Mouse (Mus musculus) granulocyte monocyte progenitor cell, adult 5-6 weeks (primary cell): ENCODE data around the gene Prdm10. TPM values are rescaled to one million over a fixed set of nuclear protein-coding genes. Genes with fewer than 3 reads are reported as not detected.

ENCODE experiments used
- ATAC-seq: replicated peaks from 2 replicates; pipeline ENCODE4 v1.8.0; 2016; ENCODE audit warnings: mild to moderate bottlenecking, moderate TSS enrichment, inconsistent platforms; ENCODE audit not compliant: poor library complexity, severe bottlenecking
- total RNA-seq, 2 experiments: library from RNA; stranded (forward) in 1 of 2; stranded (reverse) in 1 of 2; fragments of 200-712, 200-1000 nt in 1 of 2; fragments of >200 nt in 1 of 2; fragmentation: Nextera tagmentation in 1 of 2; gene quantifications; 2 replicates each; pipeline ENCODE4 v1.2.3; 2014 to 2017

The Prdm10 gene
- total RNA-seq (2014; fragmentation: Nextera tagmentation): 12.4 and 14.1 TPM in 2 replicates
- 6.4 and 7.3 TPM in 2 replicates for total RNA-seq (2017)

DNA sequence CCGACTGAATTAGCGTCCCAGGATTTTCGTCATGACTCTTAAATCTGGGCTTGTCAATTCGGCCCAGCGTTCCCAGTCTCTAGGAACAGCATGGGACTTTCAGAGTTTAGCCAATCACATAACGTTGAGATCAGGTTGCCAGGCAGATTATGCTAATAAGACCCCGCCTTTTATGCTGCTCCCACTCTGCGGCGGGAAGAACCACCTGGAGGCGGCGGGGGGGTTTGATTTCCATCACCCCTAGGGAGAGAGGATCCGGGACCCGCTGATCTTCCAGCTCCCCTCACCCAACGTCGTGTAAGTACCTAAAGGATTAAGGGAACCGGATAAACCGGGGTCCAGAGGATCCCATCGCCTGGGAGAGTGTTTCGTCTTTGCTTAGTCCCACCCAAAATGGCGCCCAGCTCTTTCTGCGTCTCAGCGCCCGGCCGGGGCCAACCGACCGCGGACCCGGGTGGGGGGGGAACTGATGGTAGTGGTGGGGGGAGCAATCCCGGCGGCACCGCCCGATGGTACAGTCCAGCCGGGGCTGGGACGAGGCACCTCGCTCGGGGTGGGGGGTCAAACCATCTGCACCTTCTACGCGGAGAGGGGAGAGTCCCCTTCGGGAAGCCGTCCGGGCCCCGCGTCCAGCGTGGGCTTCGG is at the start of gene Prdm10:
TSS of gene Prdm10 (plus strand) at position 173 of the 645 bp plus-strand sequence.
- ATAC-seq: peak; percentile 70

GRCm38 (mm10) chr9:31235030-31235429 is 45.3 kb upstream of the Prdm10 start:
- no peak for ATAC-seq

GRCm38 (mm10) chr9:31235489-31235888 is 44.8 kb upstream of the Prdm10 start:
- no peak for ATAC-seq

DNA sequence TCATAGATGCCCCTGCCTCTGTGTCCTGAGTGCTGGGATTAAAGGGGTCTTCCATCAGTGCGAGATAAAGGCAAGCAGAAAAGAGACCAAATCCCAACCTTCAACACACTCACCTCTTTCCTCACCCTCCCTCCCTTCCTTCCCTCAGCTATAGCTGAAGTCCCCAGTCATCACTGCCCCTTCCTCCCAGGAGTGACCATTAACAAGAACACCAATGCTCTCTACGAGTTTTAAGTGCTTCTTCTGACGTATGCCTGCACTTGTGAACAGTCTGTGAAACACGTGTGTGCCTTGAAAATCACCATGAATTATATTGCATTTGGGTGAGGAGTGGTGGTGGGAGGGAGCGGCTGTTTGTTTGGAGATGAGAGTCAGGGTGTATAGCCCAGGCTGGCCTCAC is 44.3 kb upstream of the Prdm10 start:
- no peak for ATAC-seq

GRCm38 (mm10) chr9:31238526-31238925 is 41.8 kb upstream of the Prdm10 start:
- ATAC-seq: no peak

DNA sequence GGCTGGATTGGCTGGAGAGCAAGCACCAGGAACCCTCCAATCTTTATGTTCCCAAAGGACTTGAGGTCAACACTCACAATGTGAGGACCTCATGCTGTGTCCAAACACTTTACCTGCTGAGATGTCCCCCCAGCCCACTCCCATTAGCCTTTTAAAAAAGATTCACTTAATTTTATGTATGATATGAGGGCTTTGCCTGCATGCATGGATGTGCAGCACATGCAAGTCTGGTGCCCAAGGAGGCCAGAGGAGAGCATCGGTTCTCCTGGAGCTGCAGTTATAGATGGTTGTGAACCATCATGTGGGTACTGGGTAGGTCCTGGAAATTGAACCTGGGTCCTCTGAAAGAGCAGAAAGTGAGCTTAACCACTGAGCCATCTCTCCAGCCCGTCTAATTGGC is 40.8 kb upstream of the Prdm10 start:
- no peak for ATAC-seq

DNA sequence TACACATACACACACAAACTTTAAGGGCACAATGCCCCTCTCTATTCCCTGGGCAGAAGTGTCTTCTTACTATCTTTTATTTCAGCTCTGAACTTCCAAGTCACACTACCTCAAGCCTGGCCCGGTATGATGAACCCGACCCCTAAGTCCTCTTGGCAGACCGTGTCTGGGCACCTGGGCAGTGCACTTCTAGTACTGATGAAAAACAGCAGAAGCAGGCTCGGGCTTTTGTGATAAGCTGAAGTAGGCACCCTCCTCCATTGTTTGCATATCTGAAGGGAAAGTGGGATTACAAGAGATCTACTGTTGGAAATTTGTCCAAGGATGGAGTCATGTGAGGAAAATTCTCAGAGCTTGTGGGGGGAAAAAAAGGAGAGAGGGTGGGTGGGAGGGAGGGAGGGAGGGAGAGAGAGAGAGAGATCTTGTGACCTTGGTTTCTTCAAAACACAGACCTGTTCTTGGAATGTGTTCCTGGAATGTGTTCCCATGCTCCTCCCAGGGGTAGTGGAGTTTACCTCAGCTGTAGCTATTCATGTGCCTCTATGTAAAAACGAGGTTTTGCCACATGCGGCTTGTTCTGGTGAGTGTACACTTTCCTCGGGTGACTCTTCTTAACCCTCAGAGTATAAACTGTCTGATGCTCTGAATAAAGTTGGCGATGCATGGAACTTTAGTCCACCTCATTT is 39.7 kb upstream of the Prdm10 start:
- ATAC-seq: no peak

GRCm38 (mm10) chr9:31241208-31241699 is 39.1 kb upstream of the Prdm10 start:
- ATAC-seq: no peak

DNA sequence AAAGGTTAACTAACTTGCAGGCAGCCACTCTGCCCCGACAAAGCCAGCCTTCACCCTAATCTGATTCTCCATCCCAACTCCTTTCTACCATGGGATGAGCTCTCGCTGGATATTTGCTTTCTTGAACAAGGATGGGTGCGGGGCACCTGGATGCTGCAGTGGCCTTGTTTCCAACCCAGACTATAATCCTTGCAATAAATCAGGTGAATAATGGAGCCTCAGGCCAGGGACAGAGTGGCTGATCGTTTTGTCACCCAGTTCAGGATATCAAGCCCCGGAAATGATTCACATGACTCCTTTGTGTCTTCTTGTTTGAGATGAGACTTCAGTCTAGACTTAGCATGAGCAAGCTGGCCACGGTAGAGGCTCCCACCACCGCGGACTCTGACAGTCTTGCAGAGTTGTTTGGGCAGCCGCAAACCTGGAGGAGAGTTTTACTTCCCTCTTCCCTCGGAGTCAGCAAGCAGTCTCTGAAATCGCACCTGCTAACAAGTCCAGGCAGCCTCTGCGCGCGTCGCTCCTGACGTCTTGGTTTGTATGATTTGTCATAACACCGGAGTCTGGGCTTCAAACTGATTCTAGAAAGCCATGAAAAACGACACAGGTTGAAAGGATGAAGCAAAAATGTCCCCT is 36.9 kb upstream of the Prdm10 start:
- ATAC-seq: peak; percentile 86

DNA sequence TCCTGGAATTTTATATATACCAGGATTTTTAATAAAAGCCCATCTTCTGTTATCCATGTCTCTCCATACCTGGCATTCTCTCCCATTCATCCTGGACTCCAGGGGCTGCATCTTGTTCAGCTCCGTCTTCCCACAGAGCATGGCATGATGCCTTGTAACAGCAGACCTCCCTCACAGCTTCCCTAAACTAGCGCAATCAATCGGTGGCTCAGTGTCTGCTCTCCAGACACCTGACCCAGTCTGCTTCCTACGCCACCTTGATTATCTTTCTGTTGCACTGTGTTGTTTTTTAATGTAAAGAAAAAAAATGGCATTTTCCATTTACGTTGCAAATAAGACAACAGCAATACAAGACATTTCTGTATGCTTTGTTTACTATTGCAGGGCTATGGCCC is 36.4 kb upstream of the Prdm10 start:
- ATAC-seq: peak; percentile 23; the same call in 1 of the 2 replicates

- no peak for ATAC-seq
These were observed 35.3 kb upstream of the Prdm10 start for GRCm38 (mm10) chr9:31245006-31245405.

DNA sequence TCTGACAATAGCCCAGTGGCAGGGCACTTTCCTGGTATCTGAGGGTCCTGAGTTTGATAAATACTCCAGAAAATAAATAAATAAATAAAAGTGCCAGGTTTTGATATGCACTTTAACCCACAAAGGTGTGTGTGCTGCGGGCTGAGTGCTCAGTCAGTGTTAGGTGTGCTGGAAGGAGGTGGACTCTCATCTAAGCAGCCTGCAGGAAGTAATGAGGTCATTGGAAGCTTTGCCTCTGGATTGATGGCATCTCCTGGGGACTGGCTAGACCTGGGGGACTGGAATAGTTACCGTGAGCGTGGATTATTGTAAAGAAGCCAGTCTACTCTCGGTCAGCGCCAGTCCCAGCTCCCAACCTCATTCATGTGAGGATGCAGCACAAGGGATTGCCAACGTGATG is 33.9 kb upstream of the Prdm10 start:
- ATAC-seq: no peak

- peak; percentile 79 for ATAC-seq
These were observed 32.7 kb upstream of the Prdm10 start for GRCm38 (mm10) chr9:31247447-31248220.

DNA sequence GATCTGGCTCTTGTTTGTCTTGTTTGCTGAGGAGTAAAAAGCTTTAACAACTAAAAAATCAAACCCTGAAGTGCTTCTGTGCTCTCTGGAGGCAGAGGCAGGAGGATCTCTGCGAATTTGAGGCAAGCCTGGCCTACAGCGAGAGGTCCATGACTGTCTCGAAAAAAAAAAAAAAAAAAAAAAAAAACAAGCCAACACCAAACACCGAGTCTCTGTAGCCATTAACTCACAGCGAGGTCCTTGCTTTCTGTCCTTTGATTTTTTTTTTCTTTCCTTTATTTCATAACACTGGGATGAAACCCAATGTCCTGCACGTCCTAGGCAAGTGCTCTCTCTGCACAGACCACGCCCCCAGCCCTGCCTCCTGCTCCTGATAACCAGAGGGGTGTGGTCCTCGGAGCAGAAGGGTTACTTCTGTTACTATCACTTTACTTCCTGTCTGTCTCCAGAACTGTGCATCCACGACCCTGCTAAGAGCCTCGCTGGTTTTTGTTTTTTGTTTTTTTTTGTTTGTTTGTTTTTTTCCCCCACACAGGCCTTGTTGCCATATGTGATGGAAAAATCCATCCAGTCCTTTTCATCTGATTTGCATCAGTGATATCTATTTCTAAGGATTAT is 28.0 kb upstream of the Prdm10 start:
- peak; percentile 81 for ATAC-seq

DNA sequence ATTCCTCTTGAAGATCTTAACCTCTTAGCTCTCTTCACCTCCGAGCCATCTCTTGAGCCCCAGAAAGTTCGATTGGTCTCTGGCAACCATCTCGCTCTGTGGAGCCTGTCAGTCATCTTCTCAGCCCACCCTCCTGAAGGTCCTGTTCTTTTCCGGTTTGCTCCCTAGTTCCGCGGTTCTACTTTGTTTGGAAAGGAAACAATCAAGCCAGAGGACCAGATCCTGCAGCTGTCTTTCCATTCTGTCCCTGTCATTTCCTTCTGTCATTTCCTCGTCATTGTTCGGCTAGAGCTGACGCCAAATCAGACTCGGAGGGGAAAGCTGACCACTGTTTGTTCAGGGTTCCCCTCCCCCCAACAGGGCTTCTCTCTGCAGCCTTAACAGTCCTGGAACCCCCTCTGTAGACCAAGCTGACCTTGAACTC is 27.0 kb upstream of the Prdm10 start:
- peak; percentile 75 for ATAC-seq

DNA sequence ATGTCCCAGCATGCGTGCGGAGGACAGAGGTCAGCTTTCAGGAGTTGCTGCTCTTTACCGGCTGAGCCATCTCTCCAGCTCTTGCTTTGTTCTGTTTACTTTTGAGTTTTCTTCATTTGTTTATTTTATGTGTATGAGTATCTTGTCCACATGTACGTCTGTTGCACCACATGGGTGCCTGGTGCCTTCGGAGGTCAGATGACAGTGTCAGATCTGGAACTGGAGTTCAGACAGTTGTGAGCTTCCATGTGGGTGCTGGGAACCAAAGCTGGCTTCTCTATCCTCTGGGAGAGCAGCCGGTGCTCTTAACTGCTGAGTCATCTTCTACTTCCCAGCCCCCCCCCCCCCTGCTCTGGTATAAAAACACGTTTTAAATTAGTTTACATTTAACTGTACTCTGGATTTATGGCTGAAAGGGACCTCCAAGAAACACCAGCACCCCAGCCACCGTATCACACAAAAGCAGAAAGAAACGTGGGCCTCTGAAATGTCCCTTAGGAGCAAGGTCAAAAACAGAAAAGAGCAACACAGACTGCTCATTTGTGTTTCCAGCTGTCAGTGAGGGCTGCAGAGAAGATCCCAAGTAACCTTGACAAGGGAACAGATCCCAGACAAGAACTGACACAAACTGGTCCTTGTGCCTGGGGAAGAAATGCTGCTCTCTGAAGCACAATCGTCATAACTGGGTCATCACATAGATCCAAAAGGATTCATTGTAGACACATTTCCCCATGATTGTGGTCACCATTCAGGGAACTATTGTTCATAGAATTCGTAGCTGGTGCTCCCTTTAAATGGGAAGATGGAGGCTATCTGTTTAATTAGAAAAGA is 26.3 kb upstream of the Prdm10 start:
- ATAC-seq: no peak

GRCm38 (mm10) chr9:31254697-31255004 is 25.7 kb upstream of the Prdm10 start:
- ATAC-seq: peak; percentile 48

DNA sequence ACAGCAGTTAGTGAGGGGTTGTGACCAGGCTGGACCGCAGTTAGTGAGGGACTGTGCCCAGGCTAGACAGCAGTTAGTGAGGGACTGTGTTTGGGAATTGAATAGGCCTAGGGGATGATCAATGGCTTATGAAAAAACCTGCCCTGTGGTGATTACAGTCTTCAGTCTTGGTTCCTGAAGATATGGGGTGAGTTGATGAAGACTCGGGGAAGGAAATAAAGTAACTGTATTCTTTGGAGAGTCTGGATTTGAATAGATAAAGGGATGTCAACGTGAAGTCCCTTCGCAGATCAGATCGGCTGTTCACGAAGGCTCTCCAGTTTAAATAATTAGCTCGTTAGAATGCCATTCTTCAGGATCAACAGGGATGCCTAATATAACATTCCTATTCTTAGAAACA is 24.4 kb upstream of the Prdm10 start:
- no peak for ATAC-seq

DNA sequence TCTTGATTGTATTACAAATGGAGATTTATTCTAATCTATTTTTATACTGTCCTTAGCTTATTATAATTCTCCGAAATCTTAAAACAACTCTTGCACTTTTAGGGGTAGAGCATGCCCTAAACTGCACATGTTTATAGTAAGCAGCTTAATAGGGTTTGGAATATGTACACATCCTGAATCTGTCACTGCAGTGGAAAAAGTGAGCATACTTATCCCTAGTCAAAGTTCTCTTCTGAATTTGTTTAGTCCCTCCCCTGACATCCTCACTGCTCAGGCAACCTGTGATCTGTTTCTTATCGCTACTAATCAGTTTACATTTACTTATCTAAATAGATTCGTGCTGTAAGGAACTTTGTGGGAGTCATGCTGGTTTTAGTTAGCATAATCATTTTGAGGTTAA is 22.1 kb upstream of the Prdm10 start:
- ATAC-seq: no peak
